Mouse (Mus musculus) layer of hippocampus, adult 2 months (tissue): ENCODE measurements around the gene 8030411F24Rik. TPM values are rescaled to one million over a fixed set of nuclear protein-coding genes. Genes with fewer than 3 reads are reported as not detected.
"Not testable (repeated sequence)": the region's sequence is repeated elsewhere in the genome, so short reads cannot be mapped to it uniquely, and the experiment has no call there.

Experiments used
- DNase-seq, 2 experiments: peaks; one replicate each; pipeline ENCODE4 v3.0.0; 2022; ENCODE audit warnings: low spot score in 2 of 2
- H3K27ac ChIP-seq: fragments of 200-600 bp; 2 replicates; pipeline ENCODE4 v1.8.1; 2022
- H3K4me3 ChIP-seq: fragments of 200-600 bp; 2 replicates; pipeline ENCODE4 v1.8.1; 2022; ENCODE audit warnings: mild to moderate bottlenecking
- CTCF ChIP-seq: fragments of 200-600 bp; conservative IDR thresholded peaks from 2 replicates; pipeline ENCODE4 v1.8.1; 2022; ENCODE audit warnings: antibody characterized with exemption, mild to moderate bottlenecking, moderate library complexity
- long read RNA-seq, 2 experiments: library from polyadenylated mRNA; stranded (forward); transcript quantifications; one replicate each; pipeline ENCODE4 v2.0.0; 2021; ENCODE audit warnings: borderline mapping rate in 2 of 2
- total RNA-seq, 2 experiments: library from RNA; stranded (reverse); gene quantifications; 2 replicates each; pipeline ENCODE4 v1.2.3; 2021

8030411F24Rik gene
- total RNA-seq: not detected
- long read RNA-seq, experiment 1: 0 reads
- long read RNA-seq, experiment 2: 0 reads

- no peak for DNase-seq
- no peak for TF ChIP-seq CTCF
- Histone ChIP-seq H3K27ac (no peak within 1 kb of the TSS), H3K4me3 (no peak within 1 kb of the TSS)
Measured at GRCm38 (mm10) chr2:148781709-148782108, at the start of gene 8030411F24Rik. Gene 8030411F24Rik (plus strand): TSS chr2:148782009.

GRCm38 (mm10) chr2:148732327-148733000, 49.3 kb upstream of the 8030411F24Rik start, which contains the start of gene Napb:
Gene Napb (minus strand): TSS chr2:148732467.
- H3K27ac ChIP-seq: peak within 1 kb of the TSS; percentile 95
- peak; percentile 96 to 97 for DNase-seq
- TF ChIP-seq CTCF: 0 out of 2 replicates have a peak, but pooled peaks have one; percentile 8
- peak within 1 kb of the TSS; percentile 90 for H3K4me3 ChIP-seq

- DNase-seq: no peak
- peak overlapping the region; percentile 14; the same call in 1 of the 2 replicates for H3K27ac ChIP-seq
- no peak for TF ChIP-seq CTCF
- H3K4me3 ChIP-seq: no peak overlapping the region
Measured at GRCm38 (mm10) chr2:148743001-148743400, 38.8 kb upstream of the 8030411F24Rik start.

- no peak overlapping the region for H3K4me3 ChIP-seq
- DNase-seq: no peak
- TF ChIP-seq CTCF: no peak
- peak overlapping the region; percentile 10; the same call in 1 of the 2 replicates for H3K27ac ChIP-seq
Measured at GRCm38 (mm10) chr2:148743846-148744407, 37.9 kb upstream of the 8030411F24Rik start.

- TF ChIP-seq CTCF: no peak
- H3K27ac ChIP-seq: no peak within 1 kb of the TSS
- DNase-seq: no peak
Measured at GRCm38 (mm10) chr2:148750058-148750457, 31.8 kb upstream of the 8030411F24Rik start, which contains the start of gene Cstl1. Gene Cstl1 (plus strand): TSS chr2:148750358.

GRCm38 (mm10) chr2:148751893-148752813, 29.7 kb upstream of the 8030411F24Rik start:
- peak overlapping the region; percentile 74 for H3K27ac ChIP-seq
- H3K4me3 ChIP-seq: peak overlapping the region; percentile 64
- DNase-seq: peak; percentile 77 to 80
- peak; percentile 73 for TF ChIP-seq CTCF

More at GRCm38 (mm10) chr2:148750058-148750457, 31.8 kb upstream of the 8030411F24Rik start, which contains the start of gene Cstl1:
- H3K4me3 ChIP-seq: no peak within 1 kb of the TSS

- no peak for TF ChIP-seq CTCF
- no peak overlapping the region for H3K4me3 ChIP-seq
- no peak for DNase-seq
- H3K27ac ChIP-seq: no peak overlapping the region
Measured at GRCm38 (mm10) chr2:148754310-148754846, 27.4 kb upstream of the 8030411F24Rik start.

- no peak overlapping the region for H3K27ac ChIP-seq
- DNase-seq: no peak
- H3K4me3 ChIP-seq: no peak overlapping the region
- TF ChIP-seq CTCF: no peak
Measured at GRCm38 (mm10) chr2:148763648-148764388, 18.0 kb upstream of the 8030411F24Rik start.

GRCm38 (mm10) chr2:148771397-148771796, 10.4 kb upstream of the 8030411F24Rik start, which contains the start of gene Cst11:
Gene Cst11 (minus strand): TSS chr2:148771497.
- DNase-seq, H3K4me3 ChIP-seq, H3K27ac ChIP-seq: not testable (repeated sequence)

- Histone ChIP-seq H3K4me3 (no peak within 1 kb of the TSS), H3K27ac (no peak within 1 kb of the TSS)
- no peak for DNase-seq
- no peak for TF ChIP-seq CTCF
Measured at GRCm38 (mm10) chr2:148789142-148789541, 7.3 kb downstream of the 8030411F24Rik start, which contains the start of gene Cst12. Gene Cst12 (plus strand): TSS chr2:148789361.

- TF ChIP-seq CTCF: no peak
- Histone ChIP-seq H3K27ac (no peak within 1 kb of the TSS), H3K4me3 (no peak within 1 kb of the TSS)
- no peak for DNase-seq
Measured at GRCm38 (mm10) chr2:148798485-148798884, 16.7 kb downstream of the 8030411F24Rik start, which contains the start of gene Cst8. Gene Cst8 (plus strand): TSS chr2:148798785.
